Mouse (Mus musculus) spleen, postnatal 10 days (tissue): ENCODE measurements around the gene Rasgef1b.
A peak's percentile ranks its signal among the peaks of the same experiment; 100 is the strongest.

Experiments used
- DNase-seq, 2 experiments: peaks; one replicate each; pipeline ENCODE4 v3.0.0; 2021 to 2022; ENCODE audit warnings: low spot score in 2 of 2

The Rasgef1b gene

DNA sequence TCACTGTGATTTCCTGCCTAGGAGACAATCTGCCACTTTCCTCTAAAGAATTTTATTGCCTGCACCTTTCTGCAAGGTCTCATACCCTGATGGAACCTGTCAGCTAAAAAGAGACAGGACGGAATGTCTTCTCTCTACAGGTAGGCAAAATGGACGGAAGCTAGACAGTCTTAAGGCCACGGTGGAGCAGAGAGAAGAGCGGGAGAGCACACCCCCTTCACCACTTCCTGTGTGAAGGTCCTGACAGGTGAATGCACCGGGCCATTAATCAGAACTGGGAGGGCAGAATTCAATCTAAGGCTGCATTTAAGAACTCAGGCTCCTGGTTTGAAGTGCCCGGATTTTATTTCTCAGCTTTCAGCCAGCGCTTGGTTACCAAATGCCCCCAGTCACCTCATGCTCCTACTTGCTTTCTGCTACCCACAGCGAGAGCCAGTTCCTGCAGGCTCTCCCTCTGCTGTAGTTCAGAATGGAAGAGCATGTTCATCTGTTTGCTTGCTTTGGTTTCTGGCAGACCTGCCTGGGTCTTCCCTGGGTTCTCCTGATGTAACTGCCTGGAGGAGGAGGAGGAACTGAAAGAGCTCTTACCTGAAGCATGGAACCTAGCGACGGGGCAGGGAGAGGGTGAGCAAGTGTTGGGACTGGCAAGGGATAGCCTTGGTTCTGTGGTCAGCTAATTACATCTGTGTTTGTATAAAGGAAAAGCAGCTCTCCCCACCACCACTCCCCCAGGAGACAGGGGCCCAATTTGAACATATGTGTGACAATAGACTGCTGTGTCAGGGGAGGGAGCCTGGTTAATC, 233.3 kb downstream of the Rasgef1b start:
- no peak for DNase-seq

DNA sequence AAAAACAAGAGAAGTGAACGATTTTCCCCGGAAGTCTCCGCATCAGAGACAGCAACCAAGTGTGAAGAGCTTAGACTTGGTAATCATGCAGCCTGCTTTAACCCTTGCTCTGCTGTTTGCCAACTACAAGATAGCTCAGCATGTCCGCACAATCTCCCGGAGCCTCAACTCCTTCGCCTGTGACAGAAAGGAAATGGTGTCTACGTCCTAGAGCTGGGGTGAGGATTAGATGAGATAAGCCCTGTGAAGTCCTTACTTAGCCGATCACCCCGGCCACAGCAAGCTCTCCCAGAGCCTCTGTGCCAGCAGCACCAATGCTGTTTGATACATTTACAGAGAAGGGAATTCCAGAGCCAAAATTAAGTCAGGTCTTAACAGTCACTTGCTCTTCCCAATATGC, 235.0 kb downstream of the Rasgef1b start:
- no peak for DNase-seq

DNA sequence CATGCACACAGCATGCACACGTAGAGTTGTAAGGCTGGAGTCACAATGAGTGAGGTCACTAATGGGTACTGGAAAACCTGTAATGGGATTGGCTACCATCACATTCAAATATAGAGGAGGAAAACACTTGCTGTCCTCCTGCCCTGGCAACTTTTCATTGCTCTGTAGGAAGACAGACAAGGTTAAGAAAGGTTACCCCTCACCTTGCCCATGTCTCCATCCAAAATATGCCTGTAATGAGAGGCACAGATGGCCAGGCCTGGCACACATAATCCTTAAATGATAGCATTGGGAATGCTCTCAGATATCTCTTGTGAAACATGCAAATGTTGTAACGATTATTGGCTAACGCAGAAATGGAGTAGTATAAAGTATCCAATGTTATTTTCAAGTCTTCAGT, 235.8 kb downstream of the Rasgef1b start:
- no peak for DNase-seq

DNA sequence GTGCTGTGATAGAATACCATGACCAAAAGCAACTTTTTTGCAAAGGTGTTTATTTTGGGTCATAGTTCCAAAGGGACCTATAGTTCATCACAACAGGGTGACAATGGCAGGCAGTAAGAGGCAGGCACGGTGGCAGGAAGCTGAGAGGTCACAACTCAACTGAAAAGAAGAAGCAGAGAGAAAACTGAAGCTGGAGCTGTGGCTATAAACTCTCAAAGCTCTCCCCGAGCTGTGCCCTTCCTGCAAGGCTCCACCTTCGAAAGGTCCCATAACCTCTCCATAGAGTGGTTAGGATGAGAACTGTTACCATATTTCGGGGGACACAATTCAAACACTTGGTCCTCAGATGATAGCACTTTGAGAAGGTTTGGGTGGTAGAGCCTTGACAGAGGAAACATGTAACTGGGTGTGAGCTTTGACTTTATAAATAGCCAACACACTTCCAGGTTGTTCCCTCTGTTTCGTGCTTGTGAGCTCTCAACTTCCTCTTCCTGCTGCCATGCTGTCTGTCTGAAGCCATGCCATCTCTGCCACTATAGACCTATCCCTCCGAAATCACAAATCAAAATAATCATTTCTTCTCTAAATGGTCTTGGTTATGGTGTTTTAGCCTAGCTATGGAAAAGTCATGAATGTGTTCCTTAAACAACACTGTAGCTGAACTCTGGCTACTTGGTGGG, 240.2 kb downstream of the Rasgef1b start:
- DNase-seq: no peak

DNA sequence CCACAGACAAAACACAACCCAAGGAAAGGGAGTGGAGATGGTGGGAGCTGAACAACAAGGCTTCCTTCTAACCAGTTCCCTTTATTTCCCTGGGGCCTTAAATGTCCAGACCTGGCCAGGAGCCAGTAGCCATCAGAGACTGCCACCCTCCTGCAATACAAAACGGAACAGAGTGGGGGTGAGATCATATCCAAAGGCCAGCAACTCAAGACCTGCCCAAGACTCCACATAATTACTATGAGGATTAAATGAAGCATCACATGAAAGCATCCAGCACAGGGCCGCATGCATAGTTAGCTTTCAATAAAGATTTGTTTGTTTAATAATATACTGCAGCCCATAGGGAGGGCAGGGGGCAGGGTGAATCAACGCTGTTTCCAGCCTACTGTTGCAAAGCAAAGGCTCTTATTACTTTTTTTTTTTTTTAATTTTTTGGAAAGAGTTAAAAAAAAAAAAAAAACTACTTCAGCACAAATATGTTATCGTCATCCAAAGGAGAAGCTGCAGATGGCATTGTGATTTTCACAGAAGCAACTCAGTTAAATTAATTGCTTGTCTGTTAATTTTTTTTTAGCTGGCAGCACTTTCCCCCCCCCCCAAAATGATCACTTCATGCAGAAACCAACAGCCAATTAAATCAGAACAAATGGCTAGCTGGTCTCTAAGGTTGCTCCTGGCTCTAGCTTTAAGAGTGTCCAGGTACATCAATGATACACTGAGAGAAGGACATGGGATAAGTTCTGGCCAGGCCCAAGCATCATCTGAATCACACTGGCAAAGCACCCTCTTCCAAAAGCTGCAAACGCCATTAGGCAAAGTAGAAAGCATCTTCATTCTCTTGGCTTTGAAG, 241.6 kb downstream of the Rasgef1b start:
- no peak for DNase-seq

DNA sequence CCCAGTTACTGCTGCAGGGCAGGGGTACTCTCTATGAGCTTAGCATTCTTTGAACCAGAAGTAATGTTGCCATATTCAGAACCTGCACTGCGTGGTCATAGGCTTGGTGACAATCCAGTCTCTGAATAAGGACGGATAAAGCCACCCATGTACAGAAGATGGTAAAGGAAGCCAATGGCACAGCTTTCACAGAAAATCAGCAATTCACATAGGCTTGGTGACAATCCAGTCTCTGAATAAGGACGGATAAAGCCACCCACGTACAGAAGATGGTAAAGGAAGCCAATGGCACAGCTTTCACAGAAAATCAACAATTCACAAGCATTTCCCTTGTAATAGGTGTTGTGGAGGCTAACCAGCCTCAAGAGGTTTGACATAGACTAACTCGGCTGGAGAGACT, 245.7 kb downstream of the Rasgef1b start:
- DNase-seq: no peak

DNA sequence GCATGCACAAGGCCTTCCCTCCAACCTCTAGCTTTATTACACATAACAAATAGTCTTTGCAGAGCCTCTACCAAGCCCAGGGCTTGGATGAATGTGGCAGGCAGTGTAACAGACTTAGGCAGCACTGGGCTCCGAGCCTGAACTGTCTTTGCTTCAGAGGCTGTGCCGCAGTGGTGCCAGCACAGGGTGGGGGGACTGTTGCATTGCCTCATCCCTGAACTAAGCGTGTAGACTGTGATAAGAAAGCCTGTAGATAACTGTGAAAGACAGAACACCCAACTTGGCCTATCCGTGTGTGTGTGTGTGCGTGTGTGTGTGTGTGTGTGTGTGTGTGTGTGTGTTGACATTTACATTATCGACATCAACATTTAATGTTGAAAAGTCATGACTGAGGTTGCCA, 246.3 kb downstream of the Rasgef1b start:
- DNase-seq: no peak

DNA sequence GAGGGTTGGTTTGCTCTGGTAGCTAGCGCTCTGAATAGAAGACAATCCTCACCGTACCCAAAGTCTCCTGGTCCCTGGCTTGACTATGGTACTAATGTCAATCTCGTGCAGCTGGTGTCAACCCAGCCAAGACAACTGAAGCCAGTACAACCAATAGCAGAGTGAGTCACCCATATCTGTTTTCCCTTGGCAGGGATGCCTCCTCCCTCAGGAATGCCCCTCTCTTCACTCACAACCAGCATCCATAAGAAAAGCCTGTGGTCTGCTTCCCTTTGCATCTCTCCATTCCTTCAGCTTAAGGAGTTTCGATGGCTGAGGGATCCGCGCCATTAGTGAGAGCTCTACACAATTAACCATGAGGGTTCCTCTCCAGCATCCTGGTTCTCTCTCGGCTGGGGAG, 246.8 kb downstream of the Rasgef1b start:
- no peak for DNase-seq

DNA sequence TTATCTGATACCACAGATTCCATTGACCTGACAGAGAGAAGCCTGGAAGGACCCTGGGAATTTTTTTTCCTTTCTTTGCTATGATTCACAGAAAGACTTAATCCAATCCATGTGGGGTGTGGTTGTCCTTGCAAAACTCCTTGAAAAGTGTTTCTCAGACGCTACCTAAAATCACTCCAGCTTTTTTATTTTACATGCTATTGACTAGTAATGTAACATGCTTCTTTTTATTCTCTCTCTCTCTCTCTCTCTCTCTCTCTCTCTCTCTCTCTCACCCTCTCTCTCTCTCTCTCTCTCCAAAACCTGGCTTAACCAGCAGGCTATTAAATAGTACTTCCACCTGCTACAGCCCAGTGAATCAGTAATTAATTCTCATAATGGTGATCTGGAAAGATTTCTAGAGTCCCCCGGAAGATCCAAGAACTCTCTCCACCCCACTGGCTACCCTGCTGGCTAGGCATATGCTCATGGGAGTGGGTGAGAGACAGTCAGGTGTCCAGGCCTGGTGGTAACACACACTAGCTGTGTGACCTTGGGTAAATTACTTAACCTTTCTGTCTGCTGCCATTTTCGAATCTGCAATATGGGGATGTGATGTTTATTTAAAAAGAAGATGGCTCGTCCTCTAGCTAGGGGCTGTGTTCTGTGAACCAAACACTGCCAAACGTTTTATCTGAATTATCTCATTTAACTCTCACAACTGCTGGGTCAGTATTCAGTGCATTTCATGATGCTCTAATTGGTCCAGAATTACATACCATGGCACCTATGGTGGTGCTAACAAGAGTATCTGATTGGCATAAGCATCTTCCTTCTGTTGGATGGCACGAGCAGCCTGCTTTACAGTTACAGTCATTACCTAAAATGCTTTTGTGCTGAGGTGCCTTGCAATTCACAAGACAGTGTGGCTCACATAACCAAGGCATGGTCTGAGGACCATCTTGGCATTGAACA, 248.5 kb downstream of the Rasgef1b start:
- no peak for DNase-seq

DNA sequence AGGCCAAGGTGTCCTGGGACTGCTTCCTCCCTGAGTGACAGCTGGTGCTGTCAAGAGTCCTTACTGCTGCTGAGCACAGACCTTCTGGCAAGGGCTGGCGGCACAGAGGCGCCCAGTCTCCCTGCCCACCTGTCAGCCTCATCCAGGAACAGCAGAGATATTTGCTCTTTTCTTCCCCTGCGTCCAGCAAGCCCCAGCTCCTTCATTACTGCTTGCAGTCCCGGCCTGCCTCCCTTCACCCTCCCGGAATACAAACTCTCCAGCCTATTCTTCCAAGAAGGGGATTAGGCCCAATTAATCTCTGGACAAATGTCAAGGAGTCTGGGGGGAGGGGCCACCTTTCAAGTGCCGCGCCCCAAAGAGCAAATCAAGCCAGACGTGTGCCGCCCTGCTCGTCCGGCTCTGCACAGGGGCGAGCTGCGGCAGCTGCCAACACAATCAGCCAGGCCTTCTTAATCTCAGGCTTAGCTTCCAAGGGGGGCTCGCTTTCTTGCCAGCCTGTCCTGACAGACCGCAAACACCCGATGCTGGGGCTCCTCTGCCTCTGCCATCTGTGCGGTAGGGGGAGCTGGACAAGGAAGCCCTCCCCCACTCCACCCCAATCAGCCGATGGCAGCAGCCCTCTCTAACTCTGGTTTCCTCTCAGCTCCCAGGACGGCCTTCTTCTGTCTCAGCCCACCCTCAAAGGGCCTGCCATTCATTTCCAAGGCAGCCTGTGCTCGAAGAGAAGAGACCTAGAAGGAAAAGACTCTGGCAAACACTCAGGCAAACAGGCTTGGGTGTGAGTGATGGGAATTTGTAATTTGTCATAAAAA, 249.4 kb downstream of the Rasgef1b start:
- peak; percentile 20 to 55 for DNase-seq

DNA sequence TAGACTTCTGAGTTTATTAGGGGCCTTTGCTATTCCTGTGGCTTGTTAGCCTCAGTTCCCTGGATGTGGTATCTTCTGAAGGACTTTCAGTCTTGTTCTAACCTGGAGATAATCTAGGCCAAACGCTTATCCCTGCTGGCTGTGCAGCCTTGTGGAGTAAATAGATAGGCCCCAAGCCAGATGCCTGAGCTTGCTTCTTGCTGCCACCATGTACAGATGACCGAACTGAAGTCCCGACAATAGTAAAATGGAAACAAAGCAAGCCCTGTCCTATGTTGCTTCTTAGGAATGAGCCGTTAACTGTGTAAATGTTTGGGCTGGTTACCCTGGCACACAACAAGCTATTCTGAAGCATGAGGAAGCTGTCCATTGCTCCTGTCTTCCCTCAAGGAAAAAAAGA, 250.1 kb downstream of the Rasgef1b start:
- DNase-seq: peak; percentile 22 to 43

DNA sequence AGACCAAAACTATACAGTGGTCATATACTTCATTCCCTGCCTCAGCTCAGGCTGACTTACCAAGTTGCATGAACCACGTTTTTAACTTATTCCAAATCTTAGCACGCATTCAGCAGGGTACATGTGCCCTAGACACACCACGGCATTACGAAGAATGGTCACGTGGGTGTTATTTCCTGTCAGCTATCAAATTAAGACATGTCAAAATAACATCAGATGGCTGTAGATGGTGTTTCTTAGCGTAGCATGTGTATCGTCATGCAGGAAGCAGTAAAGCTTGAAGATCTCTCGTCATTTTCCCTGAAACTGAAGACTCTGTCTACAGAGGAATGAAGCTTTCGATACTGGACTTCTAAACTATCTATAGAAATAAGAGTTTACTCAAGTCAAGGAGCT, 251.4 kb downstream of the Rasgef1b start:
- no peak for DNase-seq

DNA sequence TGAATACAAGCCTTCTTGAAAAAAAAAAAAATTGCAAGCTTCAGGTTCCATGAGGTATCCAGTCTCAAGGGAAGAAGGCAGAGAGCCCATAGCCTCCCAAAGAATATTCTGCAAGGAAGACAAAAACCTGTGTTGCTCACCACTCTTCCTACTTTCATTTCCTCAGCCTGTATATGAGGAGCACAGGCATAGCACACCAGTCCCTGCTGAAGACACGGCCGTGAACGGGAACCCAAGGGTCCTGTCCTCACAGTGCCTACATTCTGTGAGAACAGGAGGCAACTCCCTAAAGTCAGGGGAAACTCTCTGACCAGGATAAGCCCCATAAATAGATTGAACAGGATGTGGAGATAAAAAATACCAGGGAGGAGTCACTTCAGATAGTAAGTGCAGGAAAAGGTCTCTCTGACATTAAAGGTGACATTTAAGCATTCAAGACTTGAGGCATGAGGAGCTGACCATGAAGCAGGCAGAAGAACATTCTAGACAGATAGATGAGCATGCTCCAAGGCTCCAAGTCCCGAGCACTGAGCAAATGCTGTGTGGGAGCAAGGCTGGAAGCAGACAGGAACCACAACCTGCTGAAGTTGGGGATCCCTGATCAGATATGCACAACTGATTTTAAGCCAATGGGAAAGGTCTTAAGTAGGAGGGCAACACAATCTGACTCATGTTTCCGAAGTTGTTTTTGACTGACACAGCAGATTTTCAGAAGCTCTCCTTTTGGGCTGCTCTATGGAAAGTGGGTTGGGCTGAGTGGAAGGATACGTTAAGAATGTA, 252.0 kb downstream of the Rasgef1b start:
- no peak for DNase-seq

DNA sequence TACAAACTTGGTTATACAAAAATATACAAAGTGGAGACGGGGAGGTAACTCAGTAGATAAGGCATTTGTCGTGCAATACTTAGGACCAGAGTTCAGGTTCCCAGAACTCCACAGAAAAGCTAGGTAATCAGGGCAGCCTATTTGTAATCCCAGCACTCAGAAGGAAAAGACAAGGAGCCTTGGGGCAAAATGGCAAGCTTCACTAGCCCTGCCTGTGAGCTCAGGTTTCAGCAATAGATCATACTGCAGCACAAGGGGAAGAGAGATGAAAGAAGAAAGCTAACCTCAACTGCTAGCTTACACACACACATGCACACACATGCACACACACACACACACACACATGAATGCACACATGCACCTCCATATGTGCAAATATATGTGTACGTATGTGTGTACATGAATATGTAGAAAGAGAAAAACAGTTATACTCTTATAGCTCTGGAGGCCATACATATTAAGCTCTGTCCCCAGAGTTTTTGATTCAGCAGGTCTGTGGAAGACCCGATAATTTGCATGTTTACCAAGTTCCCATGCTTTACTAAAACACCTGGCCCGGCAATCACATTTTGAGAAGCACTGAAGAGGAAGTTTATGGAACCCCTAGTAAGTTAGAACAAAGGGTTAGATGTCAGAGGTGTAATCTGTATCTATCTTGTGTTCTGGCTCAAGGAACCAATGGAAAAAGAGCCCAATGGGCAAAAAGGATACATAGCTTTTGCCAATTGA, 256.1 kb downstream of the Rasgef1b start:
- DNase-seq: no peak

DNA sequence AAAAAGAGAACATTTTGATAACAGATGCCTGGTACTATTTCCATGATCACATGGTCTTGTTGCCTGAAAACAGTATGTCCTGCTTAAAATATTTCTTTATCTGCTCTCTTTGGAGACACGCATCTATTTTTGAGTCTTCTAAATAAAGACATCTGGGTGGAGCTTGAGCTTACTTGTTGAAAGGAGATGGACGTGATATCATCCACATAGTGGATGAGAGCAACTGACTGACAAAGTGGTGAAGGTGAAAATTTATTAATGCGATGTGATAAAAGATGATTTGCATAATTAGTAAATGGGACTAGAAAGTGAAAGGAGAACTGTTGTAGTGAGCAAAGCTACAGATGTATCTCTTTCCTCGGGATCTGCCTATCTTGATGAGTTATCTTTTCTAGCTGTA, 257.1 kb downstream of the Rasgef1b start:
- no peak for DNase-seq

DNA sequence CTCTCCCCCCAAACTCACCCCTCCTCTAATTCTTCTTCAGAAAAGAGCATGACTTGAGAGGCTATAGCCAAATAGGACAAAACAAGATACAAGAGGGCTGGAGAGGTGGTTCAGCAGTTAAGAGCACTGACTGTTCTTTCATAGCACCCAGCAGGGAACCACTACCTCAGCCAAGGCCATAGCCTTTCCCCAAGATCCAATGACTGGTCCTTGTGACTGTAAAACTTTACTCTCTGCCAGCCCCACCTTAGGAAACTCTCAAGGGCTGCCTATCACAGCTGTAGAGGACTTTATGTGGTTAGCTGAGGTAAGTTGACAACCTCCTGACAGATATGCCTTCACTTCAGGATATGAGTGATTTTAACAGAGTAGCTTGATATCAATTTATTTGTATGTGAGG, 258.3 kb downstream of the Rasgef1b start:
- DNase-seq: no peak

DNA sequence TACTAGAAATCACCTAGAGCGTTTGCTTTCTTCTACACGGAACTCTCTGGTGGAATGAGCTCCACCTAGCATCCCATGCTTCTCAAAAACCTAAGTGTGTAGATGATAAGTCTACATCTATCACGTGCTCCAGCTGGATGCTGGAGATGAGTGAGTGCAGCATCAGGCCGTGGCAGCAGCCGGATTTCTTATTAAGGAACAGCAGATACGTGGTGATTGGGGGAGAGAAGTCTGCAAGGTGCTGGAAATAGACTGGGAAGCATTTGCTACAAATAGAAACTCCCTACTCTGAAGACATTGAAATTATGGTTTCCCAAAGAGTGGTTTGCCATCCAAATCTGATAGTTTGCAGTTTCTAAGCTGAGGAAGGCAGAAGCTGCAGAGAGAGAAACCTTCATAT, 269.9 kb downstream of the Rasgef1b start:
- no peak for DNase-seq

DNA sequence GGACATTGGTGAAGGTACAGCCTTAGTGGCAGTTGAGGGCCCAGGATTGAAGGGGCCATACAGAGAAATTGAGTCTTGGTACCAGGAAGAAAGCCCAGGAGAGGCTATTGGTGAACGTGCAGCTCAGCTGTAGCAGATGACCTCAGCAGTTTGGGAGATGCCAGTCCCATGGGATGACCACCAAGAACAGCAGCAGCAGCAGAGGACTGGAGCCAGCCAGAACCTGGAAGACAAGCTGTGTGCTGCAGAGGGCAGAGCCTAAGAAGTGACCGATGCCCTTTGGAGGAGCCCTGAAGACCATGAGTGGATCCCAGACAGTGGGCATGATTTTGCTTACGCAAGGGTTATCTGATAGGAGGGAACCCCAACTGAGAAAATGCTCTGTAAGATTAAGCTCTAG, 271.6 kb downstream of the Rasgef1b start:
- DNase-seq: no peak

DNA sequence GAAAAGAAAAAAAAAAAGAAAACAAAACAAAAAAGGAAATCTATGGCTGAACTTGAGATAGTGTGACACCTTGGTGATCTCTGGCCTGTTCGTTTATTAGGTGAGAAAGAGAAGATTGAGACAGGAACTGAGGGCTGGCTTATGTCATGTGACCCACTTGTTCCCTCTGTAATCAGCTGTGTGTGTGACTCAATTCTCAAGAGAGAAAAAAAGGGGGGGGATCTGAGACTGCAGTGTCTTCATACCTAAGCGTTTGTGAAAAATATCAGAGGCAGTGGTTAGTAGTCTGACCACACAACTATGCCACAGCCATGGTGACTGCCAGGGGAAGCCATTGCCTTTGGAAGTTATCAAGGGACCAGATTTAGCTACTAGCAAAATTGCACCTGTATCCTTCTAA, 276.9 kb downstream of the Rasgef1b start:
- no peak for DNase-seq
